Mouse (Mus musculus) cerebellum, adult 18-20 months (tissue): ENCODE measurements around the gene Epb41l2.

Experiments used
- DNase-seq, 2 experiments: peaks; one replicate each; pipeline ENCODE4 v3.0.0; 2021

The Epb41l2 gene

GRCm38 (mm10) chr10:25400646-25401045, 41.0 kb downstream of the Epb41l2 start:
- no peak for DNase-seq

DNA sequence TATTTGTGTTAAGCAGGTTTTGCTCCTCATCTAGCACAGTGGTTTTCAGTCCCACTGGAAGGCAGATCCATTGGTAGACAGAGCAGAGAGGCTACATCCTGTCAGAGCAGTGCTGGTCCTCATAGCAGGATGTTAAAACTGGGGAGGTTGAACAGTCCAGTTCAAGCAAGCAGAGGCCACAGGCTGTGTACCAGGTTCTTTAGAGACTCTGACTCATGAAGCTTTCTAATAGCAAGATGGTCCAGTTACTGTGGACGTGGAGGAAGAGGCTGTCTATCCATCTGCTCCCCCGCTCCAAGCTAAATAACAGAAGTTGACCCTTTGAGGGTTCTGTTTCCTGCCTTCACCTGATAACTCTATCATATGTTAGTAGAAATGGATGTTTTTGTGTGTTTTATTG, 41.8 kb downstream of the Epb41l2 start:
- DNase-seq, result no peak

DNA sequence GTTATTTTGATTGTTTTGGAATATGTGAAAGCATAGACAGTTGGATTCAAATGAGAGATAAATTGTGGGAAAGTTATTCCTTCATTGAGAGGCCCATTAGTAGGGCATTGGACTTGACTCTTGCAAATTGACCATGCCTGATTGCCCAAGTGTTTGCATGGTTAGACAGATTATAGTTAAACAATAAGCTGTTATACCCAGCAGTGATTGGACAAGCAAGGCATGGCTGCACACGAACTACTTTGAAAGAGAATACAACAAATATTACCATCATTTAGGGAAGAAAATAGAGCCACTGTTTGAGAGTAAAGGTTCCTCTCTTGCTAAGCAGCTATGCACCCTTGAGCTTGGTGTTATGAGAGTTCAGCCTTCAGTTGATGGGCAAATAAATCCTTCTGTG, 43.3 kb downstream of the Epb41l2 start:
- no peak for DNase-seq

GRCm38 (mm10) chr10:25403813-25404701, 44.5 kb downstream of the Epb41l2 start:
- no peak for DNase-seq

DNA sequence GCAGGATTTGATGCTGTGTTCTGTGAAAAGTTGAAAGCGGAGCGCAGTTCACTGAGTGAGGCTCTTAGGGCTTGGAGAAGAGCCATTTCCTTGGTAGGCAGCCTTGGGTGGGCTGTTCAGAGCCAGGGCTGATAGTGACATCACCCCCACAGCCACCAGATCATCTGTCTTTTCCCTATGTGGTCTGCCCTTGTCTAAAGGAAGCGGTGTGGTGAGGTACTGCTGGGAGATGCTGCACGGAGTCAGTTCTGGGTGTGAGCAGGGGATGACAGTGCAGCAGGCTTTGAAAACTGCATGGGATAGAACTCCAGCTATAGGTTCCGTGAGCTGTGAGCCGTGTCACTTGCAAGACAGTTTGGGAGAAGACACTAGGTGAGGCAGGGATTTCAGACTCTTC, 45.1 kb downstream of the Epb41l2 start:
- DNase-seq, result no peak

- no peak for DNase-seq
These were observed 46.0 kb downstream of the Epb41l2 start for GRCm38 (mm10) chr10:25405551-25405950.

GRCm38 (mm10) chr10:25406695-25407094, 47.1 kb downstream of the Epb41l2 start:
- DNase-seq, result no peak

GRCm38 (mm10) chr10:25408136-25408650, 48.6 kb downstream of the Epb41l2 start:
- DNase-seq, result no peak

DNA sequence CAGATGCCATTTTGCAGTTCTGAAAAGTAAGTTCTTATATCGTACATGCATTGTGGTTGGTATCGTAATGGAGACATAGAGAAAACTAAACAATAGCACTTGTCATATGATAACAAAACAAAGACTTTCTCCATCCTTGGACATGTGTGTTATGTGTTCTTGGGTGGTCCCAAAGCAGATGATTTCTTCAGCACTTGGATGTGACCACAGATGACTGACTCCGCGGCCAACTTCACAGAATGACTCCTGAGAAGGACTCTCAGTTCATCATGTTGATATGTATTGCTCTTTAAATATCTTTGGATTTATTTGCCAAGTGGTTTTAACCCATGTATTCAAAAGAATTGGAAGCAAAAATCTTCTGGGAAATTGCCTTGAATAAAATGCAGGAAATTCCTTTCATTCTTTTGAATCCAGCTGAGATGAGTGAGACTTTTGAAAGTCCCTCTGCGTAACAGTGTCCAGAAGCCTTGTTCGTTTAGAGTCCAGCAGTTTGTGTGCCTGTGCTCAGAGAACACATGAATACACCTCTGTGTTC, 52.3 kb downstream of the Epb41l2 start:
- no peak for DNase-seq

- no peak for DNase-seq
These were observed 55.7 kb downstream of the Epb41l2 start for GRCm38 (mm10) chr10:25415188-25415717.

GRCm38 (mm10) chr10:25416696-25417095, 57.1 kb downstream of the Epb41l2 start:
- no peak for DNase-seq

DNA sequence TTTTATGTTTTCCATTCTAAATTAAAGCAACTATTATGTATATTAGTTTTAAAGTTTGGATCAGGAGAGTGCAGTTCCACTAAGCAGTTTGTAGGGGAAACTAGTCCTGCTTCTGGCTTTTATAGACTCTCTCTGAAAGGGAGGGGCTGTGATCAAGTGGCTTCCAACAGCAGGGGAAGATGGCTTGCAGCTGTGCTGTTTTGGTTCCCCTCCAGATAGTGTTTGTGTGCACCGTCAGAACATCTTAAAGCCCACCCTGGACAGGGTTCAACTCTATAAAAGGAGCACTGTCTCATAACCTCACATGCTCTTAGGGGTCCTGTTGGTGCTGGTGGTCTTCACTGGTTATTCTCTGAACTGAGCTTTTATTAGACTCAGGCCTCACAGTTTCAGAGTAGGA, 66.5 kb downstream of the Epb41l2 start:
- no peak for DNase-seq

DNA sequence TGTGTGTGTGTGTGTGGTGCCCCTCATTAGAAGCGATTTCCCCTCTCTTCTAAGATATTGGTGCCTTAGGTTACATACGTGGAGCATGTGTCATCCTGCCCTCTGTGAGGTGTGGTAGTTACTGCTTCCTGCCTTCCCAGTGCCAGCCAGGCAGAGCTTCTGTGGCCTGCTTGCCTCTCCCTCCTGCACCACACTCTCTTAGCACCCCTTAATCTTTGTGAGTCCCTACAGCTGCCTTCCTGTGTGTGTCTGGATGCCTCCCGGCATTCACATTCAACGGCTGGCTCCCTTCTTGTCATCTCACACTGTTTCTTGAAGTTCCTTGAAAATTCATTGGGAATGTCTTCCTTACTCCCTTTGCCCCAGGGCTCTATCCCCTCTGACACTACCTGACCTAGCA, 67.2 kb downstream of the Epb41l2 start:
- no peak for DNase-seq

DNA sequence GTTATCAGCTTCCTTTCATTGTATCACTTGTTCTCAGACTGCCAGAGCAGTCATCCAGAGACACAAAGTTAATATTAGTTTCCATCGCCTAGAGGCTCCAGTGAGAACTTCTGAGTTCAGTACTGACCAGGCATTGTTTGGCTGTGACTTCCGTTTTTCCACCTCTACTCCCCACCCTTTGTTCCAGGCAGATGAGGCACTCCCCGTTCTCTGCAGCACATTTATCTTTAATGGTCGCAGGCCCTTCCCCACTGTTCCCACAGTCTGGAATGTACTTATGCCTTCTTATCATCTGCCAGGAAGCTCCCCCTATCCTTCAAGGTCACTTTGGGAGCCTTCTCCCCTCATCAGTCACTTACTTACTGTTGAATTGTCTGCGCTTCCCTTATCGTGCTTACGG, 67.9 kb downstream of the Epb41l2 start:
- DNase-seq, result no peak

DNA sequence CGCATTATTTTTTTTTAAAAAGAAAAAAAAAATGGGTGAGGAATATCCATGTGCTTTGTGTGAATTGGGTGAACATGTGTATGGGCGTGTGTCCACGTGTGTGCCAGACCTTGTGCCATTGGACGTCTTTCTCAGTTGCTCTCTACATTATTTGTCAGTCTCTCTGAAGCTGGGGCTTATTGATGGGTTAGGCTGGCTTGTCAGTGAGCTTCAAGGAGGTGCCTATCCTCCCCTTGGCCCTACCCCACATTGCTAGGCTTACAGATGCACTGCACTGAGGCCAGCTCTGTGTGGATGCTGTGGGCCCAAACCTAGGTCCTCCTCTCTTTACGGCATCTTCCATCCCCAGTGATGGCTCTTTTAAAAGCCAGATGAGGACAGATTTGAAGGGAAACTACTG, 69.1 kb downstream of the Epb41l2 start:
- no peak for DNase-seq

DNA sequence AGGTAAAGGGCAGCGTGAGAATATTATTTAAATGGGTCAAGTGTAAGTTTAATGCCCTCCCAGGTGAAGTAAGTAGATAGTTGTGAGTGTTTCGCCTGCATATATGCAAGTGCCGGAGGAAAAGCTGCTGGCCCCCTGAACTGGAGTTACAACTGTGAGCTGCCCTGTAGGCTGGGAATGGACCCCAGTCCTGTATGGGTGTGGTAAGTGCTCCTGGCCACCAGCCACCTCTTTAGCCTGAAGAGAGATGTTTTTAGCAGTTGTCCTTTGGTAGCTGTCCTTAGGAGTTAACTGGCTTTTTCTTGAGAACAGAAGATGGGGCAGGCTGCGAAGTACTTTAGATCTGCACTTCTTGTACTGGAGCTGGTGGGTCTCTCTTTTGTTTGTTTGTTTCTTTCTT, 69.7 kb downstream of the Epb41l2 start:
- no peak for DNase-seq

- no peak for DNase-seq
These were observed 71.3 kb downstream of the Epb41l2 start for GRCm38 (mm10) chr10:25430862-25431261.

- DNase-seq, result no peak
These were observed 72.8 kb downstream of the Epb41l2 start for GRCm38 (mm10) chr10:25432351-25432750.

DNA sequence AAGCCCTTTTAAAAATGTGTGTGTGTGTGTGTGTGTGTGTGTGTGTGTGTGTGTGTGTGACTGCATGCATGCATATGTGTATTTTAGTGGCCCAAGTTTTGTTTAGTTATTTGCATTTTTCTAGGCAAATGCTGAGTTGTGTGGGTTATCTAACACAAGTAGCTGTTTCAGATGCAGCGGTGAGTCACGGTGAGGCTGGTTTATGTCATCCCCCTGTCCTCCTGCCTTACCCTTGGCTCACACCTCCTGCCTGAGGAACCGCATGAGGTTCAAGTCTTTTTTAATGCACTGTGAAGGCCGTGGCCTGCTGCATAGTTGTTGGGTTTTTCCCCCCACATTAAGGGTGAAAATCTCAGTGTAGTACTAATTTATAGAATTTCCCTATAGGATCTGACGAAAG, 73.3 kb downstream of the Epb41l2 start:
- DNase-seq, result no peak

GRCm38 (mm10) chr10:25433524-25433923, 73.9 kb downstream of the Epb41l2 start:
- DNase-seq, result no peak

DNA sequence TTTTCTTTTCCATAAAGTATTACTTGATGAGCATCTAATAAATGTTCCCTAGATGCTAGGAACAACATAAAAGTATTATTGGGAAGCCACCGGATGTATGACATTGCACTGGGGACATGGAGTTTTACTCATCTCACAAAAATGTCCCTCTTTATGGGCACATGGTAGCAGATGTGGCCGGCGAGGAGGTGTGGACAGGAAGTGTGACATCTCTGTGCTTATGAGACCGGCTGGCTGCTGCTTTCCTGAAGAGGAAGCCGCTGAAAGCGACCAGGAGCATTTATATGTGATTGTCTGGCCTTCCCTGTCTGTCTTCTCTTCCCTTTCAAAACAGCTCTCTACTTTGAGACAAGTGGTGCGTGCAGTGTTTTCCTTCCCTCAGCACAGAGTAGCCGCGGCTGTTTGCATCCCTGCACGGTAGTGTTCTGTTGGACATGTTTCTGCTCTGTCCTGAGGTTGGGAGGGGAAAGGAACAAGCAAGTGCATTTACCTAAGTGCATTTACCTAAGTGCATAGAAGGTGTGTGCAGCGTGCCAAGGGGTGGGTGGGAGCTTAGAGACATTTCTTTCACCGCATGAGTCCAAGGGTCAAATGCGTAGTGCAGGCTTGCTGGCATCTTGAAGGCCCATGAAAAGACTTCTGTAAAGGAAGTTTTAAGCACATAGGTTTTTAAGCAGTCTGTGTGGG, 74.9 kb downstream of the Epb41l2 start:
- DNase-seq, result no peak

GRCm38 (mm10) chr10:25436703-25437401, 77.3 kb downstream of the Epb41l2 start:
- DNase-seq, result no peak
